8 mouse cellular contexts compared by ENCODE assay signal in the genomic region with DNA sequence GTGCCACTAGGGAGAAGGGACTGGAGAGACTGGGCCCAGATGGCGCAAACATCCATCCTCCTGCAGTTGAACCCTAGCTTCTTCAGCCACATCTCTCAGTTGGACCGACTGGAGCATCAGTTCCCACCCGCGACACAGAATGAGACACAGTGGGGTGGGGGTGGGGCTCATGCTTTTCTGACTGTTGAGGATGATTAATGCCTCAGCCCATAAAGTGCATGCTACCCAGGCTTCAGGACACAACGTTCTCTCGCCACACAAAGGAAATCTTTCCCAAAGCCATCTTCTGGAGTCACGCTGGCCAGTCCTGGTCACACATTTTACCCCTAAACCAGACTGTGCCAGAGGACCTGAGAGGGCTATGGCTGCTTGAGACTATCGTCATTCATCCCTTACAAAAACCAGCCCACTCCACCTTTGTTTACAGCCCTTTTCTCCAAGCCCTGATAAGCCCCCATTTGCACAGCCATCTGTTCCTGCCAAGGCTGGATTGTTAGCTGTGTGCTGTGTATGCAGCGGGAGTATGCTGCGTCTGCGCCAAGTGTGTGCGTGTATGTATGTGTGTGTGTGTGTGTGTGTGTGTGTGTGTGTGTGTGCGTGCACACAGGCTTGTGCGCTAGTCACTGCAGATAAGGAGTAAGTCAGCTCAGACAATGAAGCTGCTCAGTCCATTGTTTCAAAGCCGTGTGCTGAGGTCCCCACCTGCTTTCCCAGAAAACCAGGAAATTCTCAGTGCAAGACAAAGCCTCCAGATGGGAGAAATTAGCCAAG. TPM values are rescaled to one million over a fixed set of nuclear protein-coding genes. Genes with fewer than 3 reads are reported as not detected.
DNase-seq lines count a peak whose midpoint lies in the region.

No protein-coding gene starts in this region.

- peak; percentile 45 to 47 for DNase-seq in left cerebral cortex, adult 18-20 months (ENCODE audit: low spot score in 2 of 2)
- DNase-seq in left cerebral cortex, adult 11 months (ENCODE audit: low spot score) = no peak
- DNase-seq in forelimb bud, embryonic 11.5 days (ENCODE audit: low read depth, low spot score) = peak; percentile 61
- peak; percentile 60 to 67 for DNase-seq in left cerebral cortex, postnatal 10 days (ENCODE audit: extremely low spot score in 1 of 2, low spot score in 2 of 2)
- DNase-seq in retina, embryonic 14.5 days (ENCODE audit: low spot score) = peak; percentile 64
- DNase-seq in B cell, adult 2 months = no peak
- DNase-seq in gastrocnemius, postnatal 36 days = no peak
- DNase-seq in thymus, postnatal 0 days (ENCODE audit: low spot score) = no peak

- intact Hi-C loops in left cerebral cortex, postnatal 10 days (cut with DNase I) = no loop called here
- intact Hi-C loops in gastrocnemius, postnatal 36 days (cut with DNase I) = no loop called here

RNA-seq across cellular contexts. Expression of a gene that starts 18.1 kb away (rescaled TPM):
- total RNA-seq in left cerebral cortex, adult 18-20 months (2021) = 10 to 100 TPM; 83.4 to 84.9 TPM
- total RNA-seq in left cerebral cortex, postnatal 10 days (2021) = 10 to 100 TPM; 82.4 to 85.6 TPM
- 1 to 10 TPM; 2.3 to 2.6 TPM for total RNA-seq in gastrocnemius, postnatal 36 days (2021)
- 55.8 and 56.6 TPM in 2 replicates for polyA plus RNA-seq in thymus, postnatal 0 days (2015; fragmentation: Nextera tagmentation; extraction: Ambion mirVana)

RNA-seq across cellular contexts. Expression of a gene that starts 30.3 kb away (rescaled TPM):
- total RNA-seq in left cerebral cortex, adult 18-20 months (2021) = 1 to 10 TPM; 4.0 to 4.8 TPM
- total RNA-seq in left cerebral cortex, postnatal 10 days (2021) = 10 to 100 TPM in 1 of 2 experiments, 1 to 10 TPM in 1; 10.0 to 10.6 TPM
- 1 to 10 TPM; 4.5 to 4.6 TPM for total RNA-seq in gastrocnemius, postnatal 36 days (2021)
- polyA plus RNA-seq in thymus, postnatal 0 days (2015; fragmentation: Nextera tagmentation; extraction: Ambion mirVana) = 21.1 and 23.5 TPM in 2 replicates

Comparison
In these comparisons a context has a peak if more than half of its experiments do, and no peak if none do; other contexts are left out.
1. DNase-seq: peak in left cerebral cortex, adult 18-20 months (2 of 2), forelimb bud, embryonic 11.5 days (single experiment), left cerebral cortex, postnatal 10 days (2 of 2) and retina, embryonic 14.5 days (single experiment); none in left cerebral cortex, adult 11 months (single experiment), B cell, adult 2 months (0 of 2), gastrocnemius, postnatal 36 days (0 of 2) and thymus, postnatal 0 days (single experiment).
2. RNA of a gene that starts 18.1 kb away (total RNA-seq): 82.4 to 85.6 TPM in left cerebral cortex, postnatal 10 days and 83.4 to 84.9 TPM in left cerebral cortex, adult 18-20 months; 2.3 to 2.6 TPM in gastrocnemius, postnatal 36 days; every median in the first group is over 10 times any median in the second.